Comparison of ENCODE assay signal across 23 mouse cellular contexts in genomic region chr11:108295373-108295772, GRCm38 (mm10). TPM values are rescaled to one million over a fixed set of nuclear protein-coding genes. Genes with fewer than 3 reads are reported as not detected.
DNase-seq lines count a peak whose midpoint lies in the region; ATAC-seq and TF ChIP-seq lines count a peak whose summit lies in the region.
"Had no signal": no experiment of that assay in that cellular context is flagged by ENCODE, and none has a peak within 500 bp of the region (broad histone marks: within the 10 kb centered on the region; RNA-seq: fewer than 3 reads in every experiment).

No protein-coding gene starts in this region.

- peaks cover 9 to 20% of the 10 kb centered on the region in 2 experiments for H3K4me1 ChIP-seq in MEL (ENCODE audit: control insufficient read depth in 1 of 2, insufficient read depth in 2 of 2, low read length in 2 of 2)
- peaks cover 36% of the 10 kb centered on the region for H3K4me1 ChIP-seq in liver, embryonic 12.5 days
- H3K4me1 ChIP-seq in hindbrain, postnatal 0 days (ENCODE audit: insufficient read depth, low read length), result peaks cover 3% of the 10 kb centered on the region

- peak; percentile 50 for DNase-seq in MEL (ENCODE audit: low read depth, low spot score)
- peak; percentile 7 for DNase-seq in c-Kit-positive CD71-positive TER-119-negative erythroid progenitor cells, embryonic 14.5 days (ENCODE audit: low read depth)
- DNase-seq in layer of hippocampus, adult 9-11 months, result no peak
- no peak for DNase-seq in layer of hippocampus, adult 9-10 months (ENCODE audit: low spot score)
- no peak for DNase-seq in hindbrain, postnatal 0 days (ENCODE audit: low spot score)
- DNase-seq: adrenal gland, adult 8-10 months; adrenal gland, postnatal 36 days; cerebellum, adult 11-12 months; cerebellum, adult 9-11 months; cerebellum, postnatal 36 days; forebrain, postnatal 0 days; gastrocnemius, postnatal 14 days; heart, adult 2 months; heart, postnatal 14 days had no signal

- H3K27ac ChIP-seq in MEL (ENCODE audit: control insufficient read depth, low read depth, low read length), result no peak overlapping the region
- no peak overlapping the region for H3K27ac ChIP-seq in liver, embryonic 12.5 days
- no peak overlapping the region for H3K27ac ChIP-seq in hindbrain, postnatal 0 days
- H3K27ac ChIP-seq: embryonic facial prominence, embryonic 13.5 days; forebrain, embryonic 13.5 days; heart, adult 2 months; heart, embryonic 15.5 days; hindbrain, embryonic 14.5 days had no signal

- peak; percentile 81 for ATAC-seq in liver, embryonic 12.5 days
- ATAC-seq in megakaryocyte progenitor cell, adult 5-6 weeks (replicated peaks; ENCODE audit: poor library complexity), result peak; percentile 56
- no peak for ATAC-seq in hindbrain, postnatal 0 days
- ATAC-seq: forebrain, embryonic 13.5 days; forebrain, postnatal 0 days had no signal

- H3K79me2 ChIP-seq in MEL (ENCODE audit: control insufficient read depth, insufficient read depth, low read length, poor library complexity), result no peaks in the 10 kb centered on the region

- TF ChIP-seq CTCF in MEL (IDR thresholded peaks at IDR 0.05 in 2 of 3, conservative IDR thresholded peaks at IDR 0.05 in 1 of 3; ENCODE audit: control insufficient read depth in 1 of 3, insufficient read depth in 1 of 3, low read depth in 2 of 3, low read length in 3 of 3, poor library complexity in 1 of 3, severe bottlenecking in 1 of 3), result no peak
- TF ChIP-seq CTCF in hindbrain, postnatal 0 days (IDR thresholded peaks at IDR 0.05; ENCODE audit: low read depth), result no peak

- peak; percentile 49 to 57 for TF ChIP-seq EP300 in MEL (IDR thresholded peaks at IDR 0.05; ENCODE audit: low read depth in 1 of 2, low read length in 2 of 2)

- 0 out of 2 replicates have a peak overlapping the region, but pooled peaks have one; percentile 13 for H3K4me2 ChIP-seq in liver, embryonic 12.5 days
- no peak overlapping the region for H3K4me2 ChIP-seq in hindbrain, postnatal 0 days (ENCODE audit: low read depth, low read length)
- H3K4me2 ChIP-seq: embryonic facial prominence, embryonic 13.5 days; forebrain, embryonic 13.5 days; heart, embryonic 11.5 days; heart, embryonic 15.5 days; hindbrain, embryonic 14.5 days had no signal

- no peak overlapping the region for H3K9ac ChIP-seq in MEL (ENCODE audit: control insufficient read depth, low read depth, low read length, poor library complexity, severe bottlenecking)
- H3K9ac ChIP-seq in liver, embryonic 12.5 days, result no peak overlapping the region
- H3K9ac ChIP-seq in hindbrain, postnatal 0 days (replicated peaks; ENCODE audit: low read length), result no peak overlapping the region
- H3K9ac ChIP-seq: embryonic facial prominence, embryonic 13.5 days; forebrain, embryonic 13.5 days; forebrain, postnatal 0 days; heart, embryonic 15.5 days; hindbrain, embryonic 14.5 days had no signal

- H3K9me3 ChIP-seq in MEL (replicated peaks; ENCODE audit: insufficient read depth, low read length), result no peaks in the 10 kb centered on the region
- no peaks in the 10 kb centered on the region for H3K9me3 ChIP-seq in liver, embryonic 12.5 days (replicated peaks)
- H3K9me3 ChIP-seq in hindbrain, postnatal 0 days (ENCODE audit: low read length), result no peaks in the 10 kb centered on the region
- H3K9me3 ChIP-seq: embryonic facial prominence, embryonic 13.5 days; forebrain, embryonic 13.5 days; heart, embryonic 15.5 days had no signal

- TF ChIP-seq POLR2A in MEL (IDR thresholded peaks at IDR 0.05; ENCODE audit: control insufficient read depth in 1 of 2, insufficient read depth in 1 of 2, low read depth in 1 of 2, low read length in 2 of 2, poor library complexity in 1 of 2), result no peak

- no peak overlapping the region for H3K4me3 ChIP-seq in MEL (ENCODE audit: control insufficient read depth in 1 of 2, insufficient read depth in 1 of 2, low read depth in 2 of 2, low read length in 2 of 2)
- H3K4me3 ChIP-seq in liver, embryonic 12.5 days, result no peak overlapping the region
- no peak overlapping the region for H3K4me3 ChIP-seq in hindbrain, postnatal 0 days (ENCODE audit: low read length)
- H3K4me3 ChIP-seq: embryonic facial prominence, embryonic 13.5 days; forebrain, embryonic 13.5 days; heart, adult 2 months; heart, embryonic 15.5 days had no signal

- H3K27me3 ChIP-seq in MEL (ENCODE audit: control insufficient read depth in 1 of 2, insufficient read depth in 2 of 2, low read length in 2 of 2), result no peaks in the 10 kb centered on the region
- H3K27me3 ChIP-seq in liver, embryonic 12.5 days (replicated peaks), result no peaks in the 10 kb centered on the region
- H3K27me3 ChIP-seq in hindbrain, postnatal 0 days (ENCODE audit: insufficient read depth, low read length), result no peaks in the 10 kb centered on the region
- H3K27me3 ChIP-seq: embryonic facial prominence, embryonic 13.5 days; forebrain, embryonic 13.5 days; heart, embryonic 15.5 days had no signal

- TF ChIP-seq RAD21 in MEL (IDR thresholded peaks at IDR 0.05; ENCODE audit: low read depth, low read length), result no peak

- H3K36me3 ChIP-seq in MEL (ENCODE audit: control insufficient read depth in 1 of 2, insufficient read depth in 2 of 2, low read length in 2 of 2), result peaks cover 0 to 28% of the 10 kb centered on the region in 2 experiments; a peak in 2 of 4 replicates
- no peaks in the 10 kb centered on the region for H3K36me3 ChIP-seq in liver, embryonic 12.5 days
- H3K36me3 ChIP-seq in hindbrain, postnatal 0 days (ENCODE audit: insufficient read depth, low read length), result no peaks in the 10 kb centered on the region
- H3K36me3 ChIP-seq: embryonic facial prominence, embryonic 13.5 days; heart, embryonic 15.5 days had no signal

TF ChIP-seq in MEL, 35 proteins besides CTCF, POLR2A, EP300 and RAD21:
- TF ChIP-seq ELF1 (IDR thresholded peaks at IDR 0.05; ENCODE audit: low read depth, low read length) (no peak), UBTF (IDR thresholded peaks at IDR 0.05; ENCODE audit: borderline replicate concordance, insufficient read depth, low read depth, low read length) (no peak), CHD2 (IDR thresholded peaks at IDR 0.05; ENCODE audit: low read length) (no peak), HCFC1 (IDR thresholded peaks at IDR 0.05; ENCODE audit: low read depth, low read length) (no peak), RCOR1 (IDR thresholded peaks at IDR 0.05; ENCODE audit: low read depth, low read length) (peak; percentile 65), MXI1 (IDR thresholded peaks at IDR 0.05; ENCODE audit: low read depth, low read length) (no peak), GABPA (IDR thresholded peaks at IDR 0.05; ENCODE audit: low read depth, low read length) (no peak), SMC3 (IDR thresholded peaks at IDR 0.05; ENCODE audit: low read depth, low read length) (no peak), TCF12 (IDR thresholded peaks at IDR 0.05; ENCODE audit: low read depth, low read length) (peak; percentile 80), KAT2A (conservative IDR thresholded peaks at IDR 0.05; ENCODE audit: low read depth, low read length) (no peak), SIN3A (IDR thresholded peaks at IDR 0.05; ENCODE audit: low read length) (peak; percentile 21; the same call in 1 of the 2 replicates), ZNF384 (IDR thresholded peaks at IDR 0.05; ENCODE audit: low read depth, low read length) (peak; percentile 41; the same call in 1 of the 2 replicates), MEF2A (IDR thresholded peaks at IDR 0.05; ENCODE audit: extremely low read depth, insufficient replicate concordance, low read depth, low read length, poor library complexity, severe bottlenecking) (no peak), ZKSCAN1 (IDR thresholded peaks at IDR 0.05; ENCODE audit: low read depth, low read length) (no peak), ETS1 (IDR thresholded peaks at IDR 0.05; ENCODE audit: low read depth, low read length) (0 out of 2 replicates have a peak, but pooled peaks have one; percentile 23), GATA1 (IDR thresholded peaks at IDR 0.05; ENCODE audit: low read depth, low read length) (peak; percentile 81)

RNA-seq across cellular contexts. Expression of gene Apoh, which starts 47.8 kb away (rescaled TPM):
- total RNA-seq in MEL (2012; rRNA removed), result not detected in 2 replicates
- not detected for polyA plus RNA-seq in MEL (2012; ENCODE audit: insufficient read depth in 1 of 2, insufficient read length in 2 of 2, low read depth in 1 of 2, low replicate concordance in 2 of 2, missing spikeins in 1 of 2)
- polyA plus RNA-seq in liver, embryonic 12.5 days (2016; fragmentation: Nextera tagmentation; extraction: Ambion mirVana), result 36.3 and 36.7 TPM in 2 replicates
- total RNA-seq in megakaryocyte progenitor cell, adult 5-6 weeks (2015), result not detected in 2 replicates
- not detected in 2 replicates for total RNA-seq in megakaryocyte progenitor cell, adult 5-6 weeks (2017)
- 0.22 TPM in 1 of 2 replicates, not detected in the other for total RNA-seq in hindbrain, postnatal 0 days (2014; rRNA removed)
- polyA plus RNA-seq in hindbrain, postnatal 0 days (2015; fragmentation: Nextera tagmentation; extraction: Ambion mirVana), result 0.56 and 1.0 TPM in 2 replicates
- total RNA-seq: ES-E14; heart, adult 2 months; heart, postnatal 14 days; hematopoietic stem cell, adult 5-6 weeks had no signal

RNA-seq across cellular contexts. Expression of gene Prkca, which starts 48.4 kb away (rescaled TPM):
- 15.3 and 22.9 TPM in 2 replicates for total RNA-seq in MEL (2012; rRNA removed)
- polyA plus RNA-seq in MEL (2012; ENCODE audit: insufficient read depth in 1 of 2, insufficient read length in 2 of 2, low read depth in 1 of 2, low replicate concordance in 2 of 2, missing spikeins in 1 of 2), result 10 to 100 TPM; 19.9 to 30.9 TPM
- polyA plus RNA-seq in liver, embryonic 12.5 days (2016; fragmentation: Nextera tagmentation; extraction: Ambion mirVana), result 6.4 and 7.5 TPM in 2 replicates
- total RNA-seq in megakaryocyte progenitor cell, adult 5-6 weeks (2015), result 2.4 and 3.6 TPM in 2 replicates
- 1.3 and 1.6 TPM in 2 replicates for total RNA-seq in megakaryocyte progenitor cell, adult 5-6 weeks (2017)
- total RNA-seq in hindbrain, postnatal 0 days (2014; rRNA removed), result 24.4 and 25.0 TPM in 2 replicates
- 7.4 and 8.0 TPM in 2 replicates for polyA plus RNA-seq in hindbrain, postnatal 0 days (2015; fragmentation: Nextera tagmentation; extraction: Ambion mirVana)

Comparison
In these comparisons a context has a peak if more than half of its experiments do, and no peak if none do; other contexts are left out.
1. DNase-seq: peak in MEL (single experiment) and c-Kit-positive CD71-positive TER-119-negative erythroid progenitor cells, embryonic 14.5 days (single experiment); none in layer of hippocampus, adult 9-11 months (single experiment), layer of hippocampus, adult 9-10 months (single experiment) and hindbrain, postnatal 0 days (single experiment).